Mouse (Mus musculus): Measurements from ENCODE around the gene Spns3. TPM values are rescaled to one million over a fixed set of nuclear protein-coding genes. Genes with fewer than 3 reads are reported as not detected.
"Not testable (repeated sequence)": the region's sequence is repeated elsewhere in the genome, so short reads cannot be mapped to it uniquely, and the experiment has no call there.

Gene Spns3
- polyA plus RNA-seq, 1 experiment = 0.08 TPM

GRCm38 (mm10) chr11:72556470-72556869, 6.2 kb upstream of the Spns3 start:
- TF ChIP-seq CTCF (IDR thresholded peaks at IDR 0.05; ENCODE audit: borderline replicate concordance, extremely low read depth, insufficient read depth, insufficient read length) (no peak), POLR2A (IDR thresholded peaks at IDR 0.05; ENCODE audit: borderline replicate concordance, extremely low read depth, insufficient read depth, insufficient read length, poor library complexity, severe bottlenecking) (no peak)
- DNase-seq (ENCODE audit: low read depth) = no peak

GRCm38 (mm10) chr11:72551531-72552105, 1.3 kb upstream of the Spns3 start:
- no peak for TF ChIP-seq POLR2A (IDR thresholded peaks at IDR 0.05; ENCODE audit: borderline replicate concordance, extremely low read depth, insufficient read depth, insufficient read length, poor library complexity, severe bottlenecking)
- no peak for DNase-seq (ENCODE audit: low read depth)

GRCm38 (mm10) chr11:72547181-72547580, 3.1 kb downstream of the Spns3 start:
- no peak for DNase-seq (ENCODE audit: low read depth)
- no peak for TF ChIP-seq POLR2A (IDR thresholded peaks at IDR 0.05; ENCODE audit: borderline replicate concordance, extremely low read depth, insufficient read depth, insufficient read length, poor library complexity, severe bottlenecking)

- no peak for TF ChIP-seq POLR2A (IDR thresholded peaks at IDR 0.05; ENCODE audit: borderline replicate concordance, extremely low read depth, insufficient read depth, insufficient read length, poor library complexity, severe bottlenecking)
- no peak for DNase-seq (ENCODE audit: low read depth)
Observed at GRCm38 (mm10) chr11:72544716-72545115, 5.6 kb downstream of the Spns3 start.

GRCm38 (mm10) chr11:72543692-72544091, 6.6 kb downstream of the Spns3 start:
- not testable (repeated sequence) for DNase-seq (ENCODE audit: low read depth)

- no peak for DNase-seq (ENCODE audit: low read depth)
Observed at GRCm38 (mm10) chr11:72542586-72542985, 7.7 kb downstream of the Spns3 start.

GRCm38 (mm10) chr11:72541928-72542327, 8.4 kb downstream of the Spns3 start:
- TF ChIP-seq CTCF (IDR thresholded peaks at IDR 0.05; ENCODE audit: borderline replicate concordance, extremely low read depth, insufficient read depth, insufficient read length) (no peak), POLR2A (IDR thresholded peaks at IDR 0.05; ENCODE audit: borderline replicate concordance, extremely low read depth, insufficient read depth, insufficient read length, poor library complexity, severe bottlenecking) (no peak)
- DNase-seq (ENCODE audit: low read depth) = no peak

More at GRCm38 (mm10) chr11:72542586-72542985, 7.7 kb downstream of the Spns3 start:
- TF ChIP-seq POLR2A (IDR thresholded peaks at IDR 0.05; ENCODE audit: borderline replicate concordance, extremely low read depth, insufficient read depth, insufficient read length, poor library complexity, severe bottlenecking) = no peak
- no peak for TF ChIP-seq CTCF (IDR thresholded peaks at IDR 0.05; ENCODE audit: borderline replicate concordance, extremely low read depth, insufficient read depth, insufficient read length)

- DNase-seq (ENCODE audit: low read depth) = no peak
- TF ChIP-seq POLR2A (IDR thresholded peaks at IDR 0.05; ENCODE audit: borderline replicate concordance, extremely low read depth, insufficient read depth, insufficient read length, poor library complexity, severe bottlenecking) = no peak
- TF ChIP-seq CTCF (IDR thresholded peaks at IDR 0.05; ENCODE audit: borderline replicate concordance, extremely low read depth, insufficient read depth, insufficient read length) = no peak
Observed at GRCm38 (mm10) chr11:72540437-72540836, 9.9 kb downstream of the Spns3 start.

GRCm38 (mm10) chr11:72538811-72539210, 11.5 kb downstream of the Spns3 start:
- DNase-seq (ENCODE audit: low read depth) = no peak
- TF ChIP-seq CTCF (IDR thresholded peaks at IDR 0.05; ENCODE audit: borderline replicate concordance, extremely low read depth, insufficient read depth, insufficient read length) (no peak), POLR2A (IDR thresholded peaks at IDR 0.05; ENCODE audit: borderline replicate concordance, extremely low read depth, insufficient read depth, insufficient read length, poor library complexity, severe bottlenecking) (no peak)

- no peak for TF ChIP-seq CTCF (IDR thresholded peaks at IDR 0.05; ENCODE audit: borderline replicate concordance, extremely low read depth, insufficient read depth, insufficient read length)
- DNase-seq (ENCODE audit: low read depth) = no peak
Observed at GRCm38 (mm10) chr11:72538037-72538755, 12.1 kb downstream of the Spns3 start.

GRCm38 (mm10) chr11:72537503-72537902, 12.8 kb downstream of the Spns3 start:
- DNase-seq (ENCODE audit: low read depth) = no peak
- TF ChIP-seq CTCF (IDR thresholded peaks at IDR 0.05; ENCODE audit: borderline replicate concordance, extremely low read depth, insufficient read depth, insufficient read length) = no peak
- TF ChIP-seq POLR2A (IDR thresholded peaks at IDR 0.05; ENCODE audit: borderline replicate concordance, extremely low read depth, insufficient read depth, insufficient read length, poor library complexity, severe bottlenecking) = no peak

GRCm38 (mm10) chr11:72535519-72535918, 14.8 kb downstream of the Spns3 start:
- TF ChIP-seq CTCF (IDR thresholded peaks at IDR 0.05; ENCODE audit: borderline replicate concordance, extremely low read depth, insufficient read depth, insufficient read length) (peak; percentile 53; the same call in 1 of the 2 replicates), POLR2A (IDR thresholded peaks at IDR 0.05; ENCODE audit: borderline replicate concordance, extremely low read depth, insufficient read depth, insufficient read length, poor library complexity, severe bottlenecking) (no peak)
- no peak for DNase-seq (ENCODE audit: low read depth)

GRCm38 (mm10) chr11:72532890-72533289, 17.4 kb downstream of the Spns3 start:
- DNase-seq (ENCODE audit: low read depth) = no peak
- no peak for TF ChIP-seq POLR2A (IDR thresholded peaks at IDR 0.05; ENCODE audit: borderline replicate concordance, extremely low read depth, insufficient read depth, insufficient read length, poor library complexity, severe bottlenecking)
- TF ChIP-seq CTCF (IDR thresholded peaks at IDR 0.05; ENCODE audit: borderline replicate concordance, extremely low read depth, insufficient read depth, insufficient read length) = no peak
